Mouse (Mus musculus) erythroblast, embryonic 14.5 days (primary cell): ENCODE results near the gene Serpind1. TPM values are rescaled to one million over a fixed set of nuclear protein-coding genes. Genes with fewer than 3 reads are reported as not detected.

ENCODE experiments used
- H3K27me3 ChIP-seq: 2 replicates; pipeline ENCODE4 v1.6.1; 2012; ENCODE audit warnings: inconsistent platforms; ENCODE audit not compliant: control insufficient read depth
- H3K36me3 ChIP-seq: 2 replicates; pipeline ENCODE4 v1.6.1; 2012; ENCODE audit warnings: mild to moderate bottlenecking, inconsistent platforms; ENCODE audit not compliant: control insufficient read depth
- H3K4me1 ChIP-seq: 2 replicates; pipeline ENCODE4 v1.6.1; 2012; ENCODE audit warnings: inconsistent platforms; ENCODE audit not compliant: control insufficient read depth
- H3K4me3 ChIP-seq: replicated peaks from 2 replicates; pipeline ENCODE3; 2012; ENCODE audit warnings: moderate library complexity, mild to moderate bottlenecking, inconsistent platforms
- H3K9me3 ChIP-seq: 2 replicates; pipeline ENCODE4 v1.6.1; 2012; ENCODE audit warnings: low read length, inconsistent platforms, mixed read lengths; ENCODE audit not compliant: control insufficient read depth
- GATA1 ChIP-seq: IDR thresholded peaks from 2 replicates; pipeline ENCODE4 v1.6.1; 2012; ENCODE audit warnings: low read length, inconsistent platforms, mixed read lengths
- TAL1 ChIP-seq: IDR thresholded peaks from 3 replicates; pipeline ENCODE4 v1.6.1; 2012; ENCODE audit warnings: low read length, inconsistent platforms, mixed read lengths
- polyA plus RNA-seq: library from polyadenylated mRNA; stranded (reverse); fragments of >175 nt; gene quantifications from 2 replicates; pipeline ENCODE4 v1.2.3, GENCODE M21; 2012

The Serpind1 gene
- polyA plus RNA-seq, 1 experiment: not detected

- peaks cover 3% of the 10 kb centered on the region; the same call in 1 of the 2 replicates for H3K4me1 ChIP-seq
- H3K9me3 ChIP-seq: no peaks in the 10 kb centered on the region
- no peak for TF ChIP-seq TAL1
- no peak for TF ChIP-seq GATA1
- no peaks in the 10 kb centered on the region for H3K27me3 ChIP-seq
- H3K4me3 ChIP-seq: no peak overlapping the region
- H3K36me3 ChIP-seq: peaks cover 51% of the 10 kb centered on the region
Measured at GRCm38 (mm10) chr16:17340705-17341104, 9.5 kb downstream of the Serpind1 start.

- Histone ChIP-seq H3K36me3 (peaks cover 50% of the 10 kb centered on the region), H3K9me3 (no peaks in the 10 kb centered on the region), H3K4me1 (peaks cover 3% of the 10 kb centered on the region; the same call in 1 of the 2 replicates), H3K27me3 (no peaks in the 10 kb centered on the region), H3K4me3 (no peak overlapping the region)
- no peak for TF ChIP-seq GATA1
- no peak for TF ChIP-seq TAL1
Measured at GRCm38 (mm10) chr16:17341847-17342246, 10.7 kb downstream of the Serpind1 start.

GRCm38 (mm10) chr16:17345141-17345812 is 14.1 kb downstream of the Serpind1 start:
- H3K9me3 ChIP-seq: no peaks in the 10 kb centered on the region
- H3K36me3 ChIP-seq: peaks cover 54% of the 10 kb centered on the region
- no peak for TF ChIP-seq GATA1
- no peak for TF ChIP-seq TAL1
- no peaks in the 10 kb centered on the region for H3K27me3 ChIP-seq
- no peak overlapping the region for H3K4me3 ChIP-seq
- H3K4me1 ChIP-seq: peaks cover 3% of the 10 kb centered on the region; the same call in 1 of the 2 replicates

- TF ChIP-seq GATA1: no peak
- no peak for TF ChIP-seq TAL1
- no peaks in the 10 kb centered on the region for H3K27me3 ChIP-seq
- peaks cover 3% of the 10 kb centered on the region; the same call in 1 of the 2 replicates for H3K4me1 ChIP-seq
- peaks cover 57% of the 10 kb centered on the region for H3K36me3 ChIP-seq
- no peaks in the 10 kb centered on the region for H3K9me3 ChIP-seq
- H3K4me3 ChIP-seq: no peak overlapping the region
Measured at GRCm38 (mm10) chr16:17345813-17346155, 14.6 kb downstream of the Serpind1 start.

GRCm38 (mm10) chr16:17346766-17347165 is 15.6 kb downstream of the Serpind1 start:
- no peaks in the 10 kb centered on the region for H3K9me3 ChIP-seq
- H3K4me3 ChIP-seq: no peak overlapping the region
- H3K36me3 ChIP-seq: peaks cover 62% of the 10 kb centered on the region
- H3K4me1 ChIP-seq: peaks cover 3% of the 10 kb centered on the region; the same call in 1 of the 2 replicates
- TF ChIP-seq TAL1: no peak
- TF ChIP-seq GATA1: no peak
- no peaks in the 10 kb centered on the region for H3K27me3 ChIP-seq

GRCm38 (mm10) chr16:17356031-17356430 is 24.9 kb downstream of the Serpind1 start:
- no peaks in the 10 kb centered on the region for H3K9me3 ChIP-seq
- H3K4me3 ChIP-seq: no peak overlapping the region
- H3K27me3 ChIP-seq: no peaks in the 10 kb centered on the region
- TF ChIP-seq TAL1 (no peak), GATA1 (no peak)
- peaks cover 68% of the 10 kb centered on the region for H3K36me3 ChIP-seq
- no peaks in the 10 kb centered on the region for H3K4me1 ChIP-seq

- Histone ChIP-seq H3K4me1 (peaks cover 4% of the 10 kb centered on the region), H3K9me3 (no peaks in the 10 kb centered on the region), H3K27me3 (no peaks in the 10 kb centered on the region), H3K4me3 (no peak overlapping the region), H3K36me3 (peaks cover 65% of the 10 kb centered on the region)
- TF ChIP-seq TAL1 (no peak), GATA1 (no peak)
Measured at GRCm38 (mm10) chr16:17358787-17359186, 27.6 kb downstream of the Serpind1 start.

GRCm38 (mm10) chr16:17382306-17382705 is 51.1 kb downstream of the Serpind1 start:
- H3K9me3 ChIP-seq: no peaks in the 10 kb centered on the region
- TF ChIP-seq GATA1: no peak
- TF ChIP-seq TAL1: no peak
- H3K36me3 ChIP-seq: peaks cover 51% of the 10 kb centered on the region
- peaks cover 7% of the 10 kb centered on the region for H3K4me1 ChIP-seq
- H3K4me3 ChIP-seq: no peak overlapping the region
- no peaks in the 10 kb centered on the region for H3K27me3 ChIP-seq

- no peak for TF ChIP-seq TAL1
- Histone ChIP-seq H3K4me3 (no peak overlapping the region), H3K9me3 (no peaks in the 10 kb centered on the region), H3K36me3 (peaks cover 45% of the 10 kb centered on the region), H3K4me1 (peaks cover 7% of the 10 kb centered on the region), H3K27me3 (no peaks in the 10 kb centered on the region)
Measured at GRCm38 (mm10) chr16:17383594-17384326, 52.6 kb downstream of the Serpind1 start.
